Mouse (Mus musculus): ENCODE data around the gene Fthl17c.
A peak's percentile ranks its signal among the peaks of the same experiment; 100 is the strongest.
"Not testable (repeated sequence)": the region's sequence is repeated elsewhere in the genome, so short reads cannot be mapped to it uniquely, and the experiment has no call there.

The Fthl17c gene

DNA sequence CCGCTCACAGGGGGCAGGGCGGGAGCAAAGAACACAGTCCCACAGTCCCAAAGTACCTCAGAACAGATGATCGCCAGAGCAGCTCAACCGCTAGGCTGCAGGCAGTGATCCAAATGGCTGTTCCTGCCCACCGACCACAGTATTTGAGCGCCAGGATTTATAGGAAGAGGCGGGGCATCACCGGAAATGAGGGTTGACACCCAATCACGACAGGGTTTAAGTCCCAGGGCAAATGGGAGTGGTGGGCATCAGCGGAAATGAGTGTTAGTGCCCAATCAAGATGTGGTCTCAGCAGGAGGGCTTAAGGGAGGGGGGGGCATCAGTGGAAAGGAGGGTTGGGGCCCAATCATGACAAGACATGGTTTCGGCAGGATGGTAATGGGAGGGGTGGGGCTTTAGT is at the start of gene Fthl17c:
TSS of gene Fthl17c (minus strand) at position 101 of the 400 bp plus-strand sequence.
- not testable (repeated sequence) for DNase-seq

DNA sequence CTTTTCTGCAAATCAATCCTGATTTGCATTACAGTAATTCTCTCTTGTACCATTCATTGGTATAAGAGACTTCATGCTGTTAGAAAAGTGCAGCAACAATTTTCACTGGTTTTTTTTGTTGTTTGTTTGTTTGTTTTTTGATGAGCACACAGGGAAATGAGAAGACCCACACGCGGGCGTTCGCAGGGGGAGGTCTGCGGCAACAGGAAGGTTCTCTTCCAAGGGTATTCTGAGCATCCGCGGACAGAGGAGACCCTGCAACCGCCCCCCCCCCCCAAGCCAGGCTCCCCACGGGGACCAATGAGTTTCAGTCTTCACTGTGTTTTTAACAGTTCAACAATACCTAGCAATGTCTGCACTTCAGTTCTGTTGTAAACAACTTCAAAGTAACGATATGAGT is 43.1 kb upstream of the Fthl17c start:
- DNase-seq: no peak

DNA sequence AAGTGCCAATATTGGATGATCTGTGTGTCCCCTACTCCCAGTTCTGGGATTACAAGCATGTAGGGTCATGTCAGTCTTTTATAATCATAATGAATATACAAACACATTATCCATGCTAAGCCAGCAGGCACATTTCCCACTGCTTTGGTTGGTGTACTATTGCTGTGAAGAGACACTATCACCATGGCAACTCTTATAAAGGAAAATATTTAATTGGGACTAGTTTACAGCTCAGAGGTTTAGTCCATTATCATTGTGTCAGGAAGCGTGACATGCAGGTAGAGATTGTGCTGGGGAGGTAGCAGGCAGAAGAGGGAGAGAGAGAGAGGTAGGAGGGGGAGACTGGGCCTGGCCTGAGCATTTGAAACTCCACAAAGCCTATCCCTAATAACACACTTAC is 39.7 kb upstream of the Fthl17c start:
- no peak for DNase-seq

DNA sequence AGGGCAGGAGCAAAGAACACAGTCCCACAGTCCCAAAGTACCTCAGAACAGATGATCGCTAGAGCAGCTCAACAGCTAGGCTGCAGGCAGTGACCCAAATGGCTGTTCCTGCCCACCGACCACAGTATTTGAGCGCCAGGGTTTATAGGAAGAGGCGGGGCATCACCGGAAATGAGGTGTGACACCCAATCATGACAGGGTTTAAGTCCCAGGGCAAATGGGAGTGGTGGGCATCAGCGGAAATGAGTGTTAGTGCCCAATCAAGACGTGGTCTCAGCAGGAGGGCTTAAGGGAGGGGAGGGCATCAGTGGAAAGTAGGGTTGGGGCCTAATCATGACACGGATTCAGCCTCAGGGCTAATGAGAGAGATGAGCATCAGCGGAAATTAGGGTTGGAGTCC is 10.3 kb upstream of the Fthl17c start, which contains the start of gene Fthl17d:
TSS of gene Fthl17d (minus strand) at position 101 of the 400 bp plus-strand sequence.
- DNase-seq: not testable (repeated sequence)

DNA sequence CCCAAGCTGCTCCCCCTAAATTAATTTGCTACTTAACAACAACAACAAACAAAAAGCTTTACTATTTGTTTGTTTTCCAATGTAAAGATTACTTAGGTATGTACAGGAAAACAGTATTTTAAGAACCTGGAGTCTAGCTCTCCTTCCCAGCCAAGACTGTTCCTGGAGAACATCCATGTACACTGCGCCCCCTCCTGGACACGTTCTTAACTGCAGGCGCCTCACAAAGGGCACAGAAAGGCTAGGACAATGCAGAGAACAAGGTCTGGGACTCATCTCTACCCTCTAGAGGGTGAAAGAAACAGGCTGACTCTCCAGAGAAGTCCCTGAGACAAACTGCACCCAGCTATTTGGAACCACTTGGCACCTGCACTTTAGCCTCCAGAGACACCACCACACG is 11.7 kb downstream of the Fthl17c start:
- not testable (repeated sequence) for DNase-seq

DNA sequence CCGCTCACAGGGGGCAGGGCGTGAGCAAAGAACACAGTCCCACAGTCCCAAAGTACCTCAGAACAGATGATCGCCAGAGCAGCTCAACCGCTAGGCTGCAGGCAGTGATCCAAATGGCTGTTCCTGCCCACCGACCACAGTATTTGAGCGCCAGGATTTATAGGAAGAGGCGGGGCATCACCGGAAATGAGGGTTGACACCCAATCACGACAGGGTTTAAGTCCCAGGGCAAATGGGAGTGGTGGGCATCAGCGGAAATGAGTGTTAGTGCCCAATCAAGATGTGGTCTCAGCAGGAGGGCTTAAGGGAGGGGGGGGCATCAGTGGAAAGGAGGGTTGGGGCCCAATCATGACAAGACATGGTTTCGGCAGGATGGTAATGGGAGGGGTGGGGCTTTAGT is 13.5 kb downstream of the Fthl17c start, which contains the start of gene Fthl17b:
TSS of gene Fthl17b (minus strand) at position 101 of the 400 bp plus-strand sequence.
- not testable (repeated sequence) for DNase-seq

DNA sequence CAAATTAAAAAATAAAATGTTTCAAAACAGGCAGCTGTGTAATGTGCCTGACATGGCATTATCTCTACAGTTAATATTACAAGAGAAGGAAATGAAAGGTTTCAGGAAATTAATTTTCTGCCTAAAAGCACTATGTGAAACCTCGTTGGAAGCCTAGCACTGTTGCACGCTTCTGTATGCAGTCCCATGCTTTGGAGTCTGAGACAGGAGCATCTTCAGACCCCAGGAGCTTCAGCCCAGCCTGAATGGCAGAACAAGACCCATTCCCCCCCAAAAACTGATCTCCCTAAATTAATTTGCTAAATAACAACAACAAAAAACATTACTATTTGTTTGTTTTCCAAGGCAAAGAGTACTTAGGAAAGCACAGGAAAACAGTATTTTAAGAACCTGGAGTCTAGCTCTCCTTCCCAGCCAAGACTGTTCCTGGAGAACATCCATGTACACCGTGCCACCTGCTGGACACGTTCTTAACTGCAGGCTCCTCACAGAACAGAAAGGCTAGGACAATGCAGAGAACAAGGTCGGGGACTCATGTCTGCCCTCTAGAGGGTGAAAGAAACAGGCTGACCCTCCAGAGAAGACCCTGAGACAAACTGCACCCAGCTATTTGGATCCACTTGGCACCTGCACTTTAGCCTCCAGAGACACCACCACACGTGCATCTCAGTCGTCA is 28.1 kb downstream of the Fthl17c start:
- DNase-seq: peak; percentile 77 to 85

DNA sequence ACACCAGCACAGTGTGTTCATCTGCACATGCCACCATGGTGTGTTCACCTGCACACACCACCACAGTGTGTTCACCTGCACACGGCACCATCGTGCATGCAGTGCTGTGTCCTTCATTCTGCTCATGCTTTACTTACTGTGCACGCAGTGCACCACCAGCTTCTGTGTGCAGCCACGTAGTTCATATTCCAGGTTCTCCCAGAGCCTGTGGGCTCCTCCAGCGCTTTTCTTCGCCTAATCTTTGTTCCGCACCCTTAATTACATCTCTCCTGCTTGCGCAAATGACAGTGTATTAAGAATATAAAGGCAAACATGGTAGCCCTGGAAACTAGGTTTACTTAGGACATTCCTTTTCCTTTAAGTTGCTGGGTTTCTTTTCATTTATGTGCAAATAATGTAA is 32.3 kb downstream of the Fthl17c start:
- no peak for DNase-seq

DNA sequence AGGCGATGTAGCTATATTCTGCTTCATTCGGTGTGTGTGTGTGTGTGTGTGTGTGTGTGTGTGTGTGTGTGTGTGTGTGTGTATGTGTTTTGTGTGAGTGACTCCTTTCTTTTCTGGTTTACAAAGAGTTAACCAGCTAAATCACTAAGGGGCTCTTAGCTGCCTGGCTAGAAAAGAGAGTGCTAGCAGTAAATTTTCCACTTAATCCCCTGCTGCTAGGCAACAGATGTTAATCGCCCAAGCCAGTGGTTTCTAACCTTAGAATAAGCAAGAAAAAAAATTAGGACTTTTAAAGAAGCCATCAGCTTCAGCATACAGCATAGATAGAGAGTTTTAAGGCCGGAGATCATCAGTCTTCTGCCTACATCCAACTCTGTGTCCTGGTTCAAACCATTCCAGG is 49.1 kb downstream of the Fthl17c start:
- DNase-seq: no peak
